Mouse (Mus musculus) induced T-regulatory cell, adult 2 months (primary cell): ENCODE results near the gene I0C0044D17Rik.

ENCODE experiments used
- DNase-seq: peaks from one replicate; pipeline ENCODE4 v3.0.0-alpha.2; 2012; ENCODE audit warnings: low read depth

The I0C0044D17Rik gene

GRCm38 (mm10) chr4:98826701-98827100, 3.1 kb upstream of the I0C0044D17Rik start:
- no peak for DNase-seq

- DNase-seq, result no peak
Observed at GRCm38 (mm10) chr4:98823047-98823446, 593 bp downstream of the I0C0044D17Rik start.

- DNase-seq, result no peak
Observed at GRCm38 (mm10) chr4:98822478-98822877, 1.2 kb downstream of the I0C0044D17Rik start.

GRCm38 (mm10) chr4:98819216-98819755, 4.4 kb downstream of the I0C0044D17Rik start:
- DNase-seq, result no peak

- no peak for DNase-seq
Observed at GRCm38 (mm10) chr4:98817184-98817911, 6.3 kb downstream of the I0C0044D17Rik start, which contains the start of gene Kank4. Kank4 (minus strand) TSS chr4:98817537.

GRCm38 (mm10) chr4:98816807-98817183, 6.8 kb downstream of the I0C0044D17Rik start:
- DNase-seq, result no peak

- no peak for DNase-seq
Observed at GRCm38 (mm10) chr4:98806306-98806705, 17.3 kb downstream of the I0C0044D17Rik start.

- no peak for DNase-seq
Observed at GRCm38 (mm10) chr4:98805291-98806048, 18.2 kb downstream of the I0C0044D17Rik start.

- no peak for DNase-seq
Observed at GRCm38 (mm10) chr4:98804476-98805134, 19.0 kb downstream of the I0C0044D17Rik start.

- DNase-seq, result no peak
Observed at GRCm38 (mm10) chr4:98801775-98802174, 21.9 kb downstream of the I0C0044D17Rik start.

GRCm38 (mm10) chr4:98800824-98801223, 22.8 kb downstream of the I0C0044D17Rik start:
- no peak for DNase-seq

GRCm38 (mm10) chr4:98796591-98797341, 26.9 kb downstream of the I0C0044D17Rik start:
- no peak for DNase-seq

- DNase-seq, result no peak
Observed at GRCm38 (mm10) chr4:98795241-98795640, 28.4 kb downstream of the I0C0044D17Rik start.

- no peak for DNase-seq
Observed at GRCm38 (mm10) chr4:98793486-98793885, 30.2 kb downstream of the I0C0044D17Rik start.

GRCm38 (mm10) chr4:98790721-98791120, 32.9 kb downstream of the I0C0044D17Rik start:
- DNase-seq, result no peak

- peak; percentile 26 for DNase-seq
Observed at GRCm38 (mm10) chr4:98789861-98790311, 33.8 kb downstream of the I0C0044D17Rik start.

GRCm38 (mm10) chr4:98789133-98789765, 34.4 kb downstream of the I0C0044D17Rik start:
- DNase-seq, result no peak

- DNase-seq, result no peak
Observed at GRCm38 (mm10) chr4:98786281-98786680, 37.4 kb downstream of the I0C0044D17Rik start.

- DNase-seq, result no peak
Observed at GRCm38 (mm10) chr4:98785851-98786250, 37.8 kb downstream of the I0C0044D17Rik start.

- DNase-seq, result no peak
Observed at GRCm38 (mm10) chr4:98778219-98778618, 45.4 kb downstream of the I0C0044D17Rik start.

GRCm38 (mm10) chr4:98777464-98777863, 46.2 kb downstream of the I0C0044D17Rik start:
- no peak for DNase-seq
